Mouse (Mus musculus): ENCODE data around the gene Knstrn.

- no peak for TF ChIP-seq CTCF (IDR thresholded peaks at IDR 0.05; ENCODE audit: control insufficient read depth, insufficient read depth, low read length)
- no peak for TF ChIP-seq POLR2A (IDR thresholded peaks at IDR 0.05; ENCODE audit: borderline replicate concordance, control insufficient read depth, low read depth, low read length)
Measured at GRCm38 (mm10) chr2:118841186-118841585, 27.4 kb downstream of the Knstrn start.
